Mouse (Mus musculus) Patski (cell line): ENCODE data around the gene E2f6. TPM values are rescaled to one million over a fixed set of nuclear protein-coding genes. Genes with fewer than 3 reads are reported as not detected.
A peak's percentile ranks its signal among the peaks of the same experiment; 100 is the strongest.

Experiments
- ATAC-seq: fragments of 100-300 bp; one replicate; pipeline ENCODE4 v1.8.0; 2021
- CTCF ChIA-PET: fragments of 350-600 bp; sonication (Branson Sonifier 250); formaldehyde crosslinking; loops from one replicate; lab custom pipeline; 2022; ENCODE audit warnings: inconsistent platforms; lab: Charles Lee
- POLR2A ChIA-PET: fragments of 350-600 bp; sonication (Branson Sonifier 250); formaldehyde crosslinking; loops from one replicate; lab custom pipeline; 2022; ENCODE audit warnings: antibody characterized with exemption, inconsistent platforms; lab: Charles Lee
- DNase-seq: peaks from one replicate; pipeline ENCODE4 v3.0.0-alpha.2; 2011; ENCODE audit warnings: low read depth, low spot score
- H3K27me3 ChIP-seq: fragments of 371-371 bp; one replicate; pipeline ENCODE4 v1.5.1; 2021
- CTCF ChIP-seq: fragments of 100-300 bp; IDR thresholded peaks from one replicate; pipeline ENCODE4 v1.5.1; 2021
- in situ Hi-C: fragments of 300-500 bp; cut with MboI; formaldehyde crosslinking; loops from 3 replicates; pipeline ENCODE4 v1.11.1; 2018; ENCODE audit warnings: low pct_unique_long_range_greater_than_20kb, mixed read lengths
- polyA plus RNA-seq: library from polyadenylated mRNA; unstranded; gene quantifications from one replicate; pipeline ENCODE4 v1.2.3, GENCODE M21; 2021

E2f6 gene
- polyA plus RNA-seq, 1 experiment from 2014 or later: 35.3 TPM

DNA sequence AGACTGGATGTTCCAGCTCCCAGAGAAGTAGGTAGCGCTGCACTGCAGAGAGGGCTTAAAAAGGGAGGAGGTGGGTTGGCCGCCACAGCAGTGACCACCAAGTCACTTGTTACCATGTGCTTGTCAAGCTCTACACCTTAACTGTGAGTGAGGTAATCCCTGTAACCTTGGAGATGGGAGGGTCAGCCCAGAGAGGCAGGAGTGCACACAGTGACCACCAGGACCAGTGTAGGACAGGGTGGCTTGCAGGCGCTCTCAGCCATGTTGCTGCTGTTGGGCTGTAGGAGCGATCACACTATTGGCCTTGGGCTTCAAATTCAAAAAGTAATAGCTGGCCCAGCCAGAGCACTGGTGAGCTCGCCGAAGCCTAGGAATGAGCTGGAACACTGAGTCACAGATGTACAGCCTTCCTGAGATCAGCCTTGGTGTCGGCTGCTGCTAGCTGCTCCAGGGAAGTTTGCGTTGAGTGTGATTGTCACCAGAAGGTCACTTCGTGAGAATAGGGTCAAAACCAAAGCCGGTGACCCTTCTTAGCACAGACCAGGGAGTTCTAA lies 11.5 kb downstream of the E2f6 start:
- ATAC-seq: no peak
- H3K27me3 ChIP-seq: no peaks in the 10 kb centered on the region
- ChIA-PET CTCF (interaction anchor here (1.0 kb wide), 1 partner anchor 9 kb away, joined by 3 read pairs; no protein-coding TSS in a partner anchor), POLR2A (no interaction called here)
- in situ Hi-C loops: no loop called here
- TF ChIP-seq CTCF: no peak
- no peak for DNase-seq

DNA sequence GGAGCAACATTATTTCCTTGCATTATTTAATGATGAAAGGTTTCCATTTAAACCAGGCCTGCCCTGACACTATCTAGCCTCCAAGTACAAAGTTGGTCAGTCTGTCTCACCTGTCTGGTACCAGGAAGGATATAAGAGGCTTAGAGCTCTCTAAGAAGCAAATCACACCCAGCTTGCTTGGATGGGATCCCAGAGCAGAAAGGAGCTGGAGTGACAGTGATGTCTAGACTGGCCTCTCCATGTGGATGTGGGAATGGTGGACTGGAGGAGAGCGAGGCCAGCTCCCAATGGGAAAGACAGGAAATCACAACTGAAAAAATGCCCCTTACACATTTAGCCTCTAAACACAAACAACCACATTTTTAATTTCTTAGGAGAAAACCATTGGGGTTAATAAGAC lies 12.9 kb downstream of the E2f6 start:
- no peaks in the 10 kb centered on the region for H3K27me3 ChIP-seq
- in situ Hi-C loops: no loop called here
- ChIA-PET POLR2A (no interaction called here), CTCF (interaction anchor here (1.2 kb wide), 2 partner anchors 11 to 73 kb away, joined by 3 read pairs; no protein-coding TSS in a partner anchor)
- DNase-seq: no peak
- no peak for TF ChIP-seq CTCF
- no peak for ATAC-seq

DNA sequence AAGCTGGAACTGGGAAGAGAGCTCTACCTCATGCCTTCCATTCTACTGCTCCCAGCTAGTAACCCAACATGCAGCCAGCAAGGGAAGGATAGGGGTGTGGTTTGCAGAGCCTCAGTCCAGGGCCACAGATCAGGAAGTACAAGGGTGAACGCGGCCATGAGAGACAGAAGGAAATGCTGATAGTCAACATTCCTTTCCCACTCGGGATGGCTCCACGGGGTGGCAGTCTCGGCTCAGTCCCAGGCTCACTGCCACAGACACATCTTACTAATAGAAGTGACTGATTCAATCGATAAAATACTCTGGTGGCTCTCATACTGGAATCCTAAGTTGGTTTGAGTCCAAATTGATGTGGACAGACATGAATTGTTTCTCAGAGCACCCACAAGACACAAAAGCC lies 17.7 kb downstream of the E2f6 start:
- DNase-seq: no peak
- POLR2A ChIA-PET: no interaction called here
- no peaks in the 10 kb centered on the region for H3K27me3 ChIP-seq
- CTCF ChIA-PET: interaction anchor here (0.6 to 2.4 kb wide), 4 partner anchors 86 to 183 kb away, joined by 3 to 5 read pairs (median 3); partner anchors contain the start of gene 2410004P03Rik
- in situ Hi-C loops: no loop called here
- TF ChIP-seq CTCF: no peak
- ATAC-seq: no peak

DNA sequence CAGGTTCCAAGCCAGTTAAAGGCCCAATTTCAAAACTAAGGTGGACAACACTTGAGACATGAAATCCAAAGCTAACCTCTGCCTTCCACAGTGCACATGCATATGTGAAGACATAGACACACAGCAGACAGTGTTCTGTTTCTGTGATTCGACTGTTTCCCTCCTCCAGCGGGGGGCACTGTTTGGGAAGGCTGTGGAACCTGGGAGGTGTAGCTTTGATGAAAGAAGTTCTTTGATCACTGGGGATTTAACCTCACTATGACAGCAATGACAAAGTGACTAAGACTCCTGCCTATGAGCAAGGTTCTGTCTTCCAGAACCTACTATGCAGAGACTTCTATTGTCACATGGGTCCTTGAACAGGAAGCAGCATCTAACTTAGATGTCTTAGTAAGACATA lies 19.0 kb downstream of the E2f6 start:
- no peak for ATAC-seq
- no peaks in the 10 kb centered on the region for H3K27me3 ChIP-seq
- peak; percentile 56 for TF ChIP-seq CTCF
- POLR2A ChIA-PET: no interaction called here
- DNase-seq: no peak
- CTCF ChIA-PET: interaction anchor here (0.7 to 2.4 kb wide), 4 partner anchors 11 to 129 kb away, joined by 3 to 5 read pairs (median 4); no protein-coding TSS in a partner anchor
- in situ Hi-C loops: no loop called here

DNA sequence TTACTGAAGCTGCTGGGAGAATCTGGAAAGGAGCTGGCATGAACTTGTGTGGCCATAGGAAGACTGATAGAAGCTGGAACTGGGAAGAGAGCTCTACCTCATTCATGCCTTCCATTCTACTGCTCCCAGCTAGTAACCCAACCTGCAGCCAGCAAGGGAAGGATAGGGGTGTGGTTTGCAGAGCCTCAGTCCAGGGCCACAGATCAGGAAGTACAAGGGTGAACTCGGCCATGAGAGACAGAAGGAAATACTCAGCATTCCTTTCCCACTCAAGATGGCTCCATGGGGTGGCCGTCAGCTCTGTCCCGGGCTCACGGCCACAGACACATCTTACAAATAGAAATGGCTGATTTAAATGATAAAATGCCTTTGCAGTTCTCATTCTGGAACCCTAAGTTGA lies 20.3 kb downstream of the E2f6 start:
- in situ Hi-C loops: no loop called here
- H3K27me3 ChIP-seq: no peaks in the 10 kb centered on the region
- CTCF ChIA-PET: no interaction called here
- DNase-seq (no peak), ATAC-seq (no peak)
- no peak for TF ChIP-seq CTCF
- POLR2A ChIA-PET: no interaction called here

DNA sequence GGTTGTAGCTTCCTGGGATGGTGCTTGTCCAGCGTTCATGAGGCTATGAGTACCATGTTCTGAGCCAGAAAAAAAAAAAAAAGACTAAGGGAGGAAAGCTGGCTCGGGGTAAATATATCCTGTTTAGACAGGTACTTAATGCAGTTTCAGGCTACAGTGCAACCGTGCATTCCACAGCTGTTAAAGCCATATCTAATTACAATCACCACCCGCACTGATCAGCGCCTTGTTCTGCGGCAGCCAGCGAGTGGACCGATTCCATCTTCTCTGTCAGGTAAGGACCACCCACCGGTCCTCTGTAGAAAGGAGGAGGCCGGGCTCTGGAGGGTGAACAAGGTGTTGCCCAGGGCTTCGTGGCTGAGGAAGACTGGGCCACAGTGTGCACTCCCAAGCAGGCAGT lies 23.9 kb downstream of the E2f6 start:
- POLR2A ChIA-PET: no interaction called here
- CTCF ChIA-PET: no interaction called here
- TF ChIP-seq CTCF: no peak
- in situ Hi-C loops: no loop called here
- H3K27me3 ChIP-seq: no peaks in the 10 kb centered on the region
- DNase-seq (no peak), ATAC-seq (no peak)

DNA sequence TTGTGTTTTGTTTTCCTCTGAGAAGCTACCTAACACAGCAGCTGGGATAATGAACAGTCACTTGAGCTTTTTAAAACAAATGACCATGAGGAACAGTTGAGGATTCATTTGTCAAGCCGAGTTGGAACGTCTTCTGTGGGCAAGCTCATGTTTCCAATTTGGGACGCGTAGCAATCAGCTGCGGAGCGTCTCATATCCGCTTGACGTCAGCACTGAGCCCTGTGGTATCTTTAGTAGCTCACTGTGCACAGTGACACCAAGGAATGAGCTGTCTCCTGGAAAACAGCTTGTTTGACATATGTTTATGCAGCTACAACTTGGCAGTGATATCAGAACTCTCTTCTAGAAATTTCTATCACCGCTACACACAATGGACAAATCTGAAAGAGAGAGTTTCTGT lies 25.4 kb downstream of the E2f6 start:
- DNase-seq (no peak), ATAC-seq (no peak)
- in situ Hi-C loops: no loop called here
- TF ChIP-seq CTCF: no peak
- POLR2A ChIA-PET: no interaction called here
- CTCF ChIA-PET: interaction anchor here (0.6 to 1.4 kb wide), 3 partner anchors 11 to 101 kb away, joined by 3 to 4 read pairs (median 3); no protein-coding TSS in a partner anchor
- no peaks in the 10 kb centered on the region for H3K27me3 ChIP-seq

DNA sequence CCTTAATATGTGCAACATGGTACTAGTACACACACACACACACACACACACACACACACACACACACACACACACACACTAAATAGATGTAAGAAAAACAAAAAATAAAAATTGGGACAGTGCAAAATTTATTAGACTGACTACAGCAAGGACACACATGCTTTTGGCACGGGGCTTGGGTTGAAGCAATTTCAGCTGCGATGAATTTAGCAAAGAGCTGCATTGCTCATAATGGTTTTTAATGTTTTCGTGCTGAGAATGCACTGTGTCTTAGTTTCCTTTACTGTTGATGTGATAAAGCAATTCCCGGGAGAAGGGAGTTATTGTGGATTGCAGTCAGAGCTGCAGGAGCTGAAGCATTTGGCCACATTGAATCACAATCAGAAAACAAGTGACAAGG lies 27.0 kb downstream of the E2f6 start:
- DNase-seq (no peak), ATAC-seq (no peak)
- TF ChIP-seq CTCF: no peak
- CTCF ChIA-PET: interaction anchor here (0.7 kb wide), 1 partner anchor 33 kb away, joined by 3 read pairs; no protein-coding TSS in a partner anchor
- no peaks in the 10 kb centered on the region for H3K27me3 ChIP-seq
- POLR2A ChIA-PET: interaction anchor here (0.7 kb wide), 1 partner anchor 8 kb away, joined by 4 read pairs; no protein-coding TSS in a partner anchor
- in situ Hi-C loops: no loop called here

DNA sequence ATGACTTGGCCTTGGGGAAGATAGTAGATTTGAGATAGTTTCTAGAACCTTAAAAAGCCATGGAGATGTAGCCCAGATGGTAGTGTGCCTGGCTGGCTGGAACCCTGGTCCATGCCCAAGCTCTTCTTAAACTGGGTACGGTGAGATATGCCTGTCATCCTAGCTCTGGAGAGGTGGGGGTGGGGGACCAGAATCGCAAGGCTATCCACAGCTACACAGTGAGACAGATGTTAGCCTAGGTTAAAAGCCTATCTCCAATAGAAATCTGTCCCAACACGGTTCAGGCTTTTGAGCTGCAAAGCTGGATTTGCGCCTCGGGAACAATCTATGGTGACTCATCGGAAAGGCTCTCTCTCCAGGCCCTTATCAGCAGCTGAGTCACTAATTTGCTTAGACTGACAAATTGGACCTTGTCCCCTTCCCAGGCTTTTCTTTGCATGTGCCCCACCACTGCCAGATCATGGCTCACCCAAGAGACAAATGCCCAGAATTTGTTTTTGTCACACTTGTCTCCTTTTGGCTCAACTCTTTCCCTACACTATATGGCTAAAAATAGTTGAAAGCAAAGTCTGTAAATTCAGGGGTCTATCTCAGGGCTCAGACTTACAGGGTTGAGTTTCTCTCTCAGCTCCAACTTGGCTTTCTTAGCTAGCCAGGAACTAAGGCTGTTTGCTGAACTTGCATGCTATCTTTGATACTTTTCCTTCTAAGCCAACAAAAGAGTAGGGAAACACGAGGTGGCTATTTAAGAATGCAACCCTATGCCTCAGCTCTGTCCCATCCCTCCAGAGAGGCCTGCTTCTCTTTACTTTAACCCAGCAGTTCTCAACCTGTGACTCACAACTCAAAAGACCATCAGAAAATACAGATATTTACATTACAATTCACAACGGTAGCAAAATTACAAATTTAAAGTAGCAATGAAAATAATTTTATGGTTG lies 30.3 kb downstream of the E2f6 start:
- CTCF ChIA-PET: interaction anchor here (1.0 kb wide), 1 partner anchor 11 kb away, joined by 4 read pairs; no protein-coding TSS in a partner anchor
- in situ Hi-C loops: no loop called here
- TF ChIP-seq CTCF: no peak
- DNase-seq: no peak
- POLR2A ChIA-PET: no interaction called here
- H3K27me3 ChIP-seq: no peaks in the 10 kb centered on the region
- ATAC-seq: peak; percentile 47

DNA sequence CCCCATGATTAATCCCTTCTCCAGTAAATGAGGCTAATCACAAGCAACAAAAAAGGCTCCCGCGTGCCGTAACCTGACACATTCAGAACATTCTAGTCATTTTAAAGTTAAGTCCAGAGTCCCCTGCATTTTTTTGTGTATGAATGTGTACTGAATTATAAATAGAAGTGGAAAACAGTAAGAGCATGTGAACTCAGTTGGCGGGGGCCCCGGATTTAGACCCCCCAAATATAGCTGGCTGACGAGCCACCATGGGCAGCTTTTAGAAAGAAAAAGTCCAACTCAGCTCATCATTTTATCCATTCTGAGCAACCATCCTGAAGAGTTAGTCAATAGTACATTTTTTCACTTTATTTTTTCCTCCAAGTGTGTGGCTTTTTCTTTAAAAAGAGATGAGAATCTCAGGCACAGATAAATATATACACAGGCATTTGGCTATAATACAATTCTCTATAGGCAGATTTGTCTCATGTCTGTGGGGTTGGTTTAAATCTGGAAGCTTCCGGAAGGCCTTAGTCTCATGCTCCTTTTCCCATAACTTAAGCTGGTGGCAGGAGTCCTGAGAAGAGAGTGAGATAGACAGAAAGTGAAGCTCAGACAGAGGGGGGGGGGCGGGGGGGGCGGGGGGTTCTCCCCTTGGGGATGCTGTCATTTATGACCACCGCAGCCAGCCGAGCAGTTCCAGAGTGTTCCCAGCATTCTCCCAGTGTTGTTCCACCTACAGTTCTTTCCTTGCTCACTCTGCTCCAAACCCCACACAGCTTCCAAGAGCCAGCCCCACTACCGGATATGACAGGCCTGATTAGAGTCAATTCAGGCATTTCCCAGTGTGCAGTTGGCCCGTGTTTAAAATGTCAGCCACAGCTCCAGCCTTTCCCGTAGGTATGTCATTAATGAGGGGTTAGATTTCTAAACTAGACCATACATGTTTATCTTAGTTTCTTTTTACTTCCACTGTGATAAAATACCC lies 34.1 kb downstream of the E2f6 start:
- in situ Hi-C loops: no loop called here
- no peak for ATAC-seq
- H3K27me3 ChIP-seq: no peaks in the 10 kb centered on the region
- POLR2A ChIA-PET: interaction anchor here (0.7 kb wide), 1 partner anchor 176 kb away, joined by 4 read pairs; no protein-coding TSS in a partner anchor
- CTCF ChIA-PET: no interaction called here
- no peak for DNase-seq
- TF ChIP-seq CTCF: no peak
